Mouse (Mus musculus) limb, embryonic 13.5 days (tissue): Measurements from ENCODE around the gene Gsk3b. TPM values are rescaled to one million over a fixed set of nuclear protein-coding genes. Genes with fewer than 3 reads are reported as not detected.

Experiments used
- ATAC-seq: fragments of 200-750 bp; cut with Nextera tagmentation; 2 replicates; pipeline ENCODE4 v1.8.0; 2017; ENCODE audit warnings: low read depth, moderate number of reproducible peaks, moderate TSS enrichment; ENCODE audit not compliant: low FRiP score
- H3K27ac ChIP-seq: fragments of 300-500 bp; sonication (generic); 2 replicates; pipeline ENCODE4 v1.5.1; 2015; ENCODE audit warnings: inconsistent platforms, mild to moderate bottlenecking, moderate library complexity
- H3K27me3 ChIP-seq: fragments of 300-500 bp; sonication (generic); 2 replicates; pipeline ENCODE4 v1.6.1; 2015; ENCODE audit warnings: mild to moderate bottlenecking, inconsistent platforms
- H3K36me3 ChIP-seq: fragments of 300-500 bp; sonication (generic); 2 replicates; pipeline ENCODE4 v1.6.1; 2015; ENCODE audit warnings: inconsistent platforms, mild to moderate bottlenecking, moderate library complexity
- H3K4me1 ChIP-seq: fragments of 300-500 bp; sonication (generic); 2 replicates; pipeline ENCODE4 v1.6.1; 2015; ENCODE audit warnings: inconsistent platforms
- H3K4me2 ChIP-seq: fragments of 300-500 bp; sonication (generic); replicated peaks from 2 replicates; pipeline ENCODE4 v1.6.1; 2015; ENCODE audit warnings: inconsistent platforms, mild to moderate bottlenecking, moderate library complexity
- H3K4me3 ChIP-seq: fragments of 300-500 bp; sonication (generic); 2 replicates; pipeline ENCODE4 v1.5.1; 2015; ENCODE audit warnings: moderate library complexity, mild to moderate bottlenecking, inconsistent platforms
- H3K9ac ChIP-seq: fragments of 300-500 bp; sonication (generic); 2 replicates; pipeline ENCODE4 v1.6.1; 2015; ENCODE audit warnings: mild to moderate bottlenecking, inconsistent platforms
- H3K9me3 ChIP-seq: fragments of 300-500 bp; sonication (generic); 2 replicates; pipeline ENCODE4 v1.6.1; 2016; ENCODE audit warnings: inconsistent platforms
- WGBS: fragments of 180-500 bp; shearing (Covaris S2); methylation state at CpG from one replicate; pipeline ENCODE4 v1.1.7; 2015; 5-methylcytosine and 5-hydroxymethylcytosine counted together
- polyA plus RNA-seq: library from polyadenylated mRNA; unstranded; fragments of >200 nt; fragmentation: Nextera tagmentation; extraction: Ambion mirVana; gene quantifications from 2 replicates; pipeline ENCODE4 v1.2.1, GENCODE M21; 2015

Gsk3b gene
- polyA plus RNA-seq, 1 experiment from 2014 or later: 69.3 TPM

- Histone ChIP-seq H3K9ac (no peak overlapping the region), H3K4me3 (no peak overlapping the region), H3K27me3 (no peaks in the 10 kb centered on the region), H3K4me1 (no peaks in the 10 kb centered on the region; the same call in 1 of the 2 replicates), H3K27ac (no peak overlapping the region), H3K36me3 (no peaks in the 10 kb centered on the region), H3K9me3 (no peaks in the 10 kb centered on the region), H3K4me2 (no peak overlapping the region)
- 77% methylated on average over 4 of the region's 4 CpGs for WGBS
- no peak for ATAC-seq
Measured at GRCm38 (mm10) chr16:38255107-38255506, 166.3 kb downstream of the Gsk3b start.

- H3K36me3 ChIP-seq: no peaks in the 10 kb centered on the region
- ATAC-seq: no peak
- no peak overlapping the region for H3K4me3 ChIP-seq
- no peak overlapping the region for H3K9ac ChIP-seq
- H3K27ac ChIP-seq: no peak overlapping the region
- no peaks in the 10 kb centered on the region; the same call in 1 of the 2 replicates for H3K4me1 ChIP-seq
- H3K27me3 ChIP-seq: no peaks in the 10 kb centered on the region
- WGBS: 91% methylated on average over 9 of the region's 9 CpGs
- no peaks in the 10 kb centered on the region for H3K9me3 ChIP-seq
- no peak overlapping the region for H3K4me2 ChIP-seq
Measured at GRCm38 (mm10) chr16:38255927-38256326, 167.1 kb downstream of the Gsk3b start.

- Histone ChIP-seq H3K9me3 (no peaks in the 10 kb centered on the region), H3K27me3 (no peaks in the 10 kb centered on the region), H3K9ac (no peak overlapping the region), H3K36me3 (no peaks in the 10 kb centered on the region), H3K27ac (no peak overlapping the region), H3K4me2 (no peak overlapping the region), H3K4me1 (no peaks in the 10 kb centered on the region), H3K4me3 (no peak overlapping the region)
- 44% methylated on average over 3 of the region's 3 CpGs for WGBS
- no peak for ATAC-seq
Measured at GRCm38 (mm10) chr16:38271601-38272000, 182.8 kb downstream of the Gsk3b start.

GRCm38 (mm10) chr16:38272483-38272882, 183.7 kb downstream of the Gsk3b start:
- no peak overlapping the region for H3K27ac ChIP-seq
- ATAC-seq: no peak
- H3K9ac ChIP-seq: 0 out of 2 replicates have a peak overlapping the region, but pooled peaks have one; percentile 0
- H3K4me1 ChIP-seq: no peaks in the 10 kb centered on the region
- no peaks in the 10 kb centered on the region for H3K9me3 ChIP-seq
- no peaks in the 10 kb centered on the region for H3K27me3 ChIP-seq
- H3K36me3 ChIP-seq: no peaks in the 10 kb centered on the region
- H3K4me3 ChIP-seq: no peak overlapping the region
- WGBS: 67% methylated on average over 5 of the region's 5 CpGs
- H3K4me2 ChIP-seq: no peak overlapping the region

- no peaks in the 10 kb centered on the region for H3K27me3 ChIP-seq
- H3K36me3 ChIP-seq: no peaks in the 10 kb centered on the region
- H3K27ac ChIP-seq: no peak overlapping the region
- no peak overlapping the region for H3K4me3 ChIP-seq
- no peak overlapping the region for H3K4me2 ChIP-seq
- no peaks in the 10 kb centered on the region for H3K9me3 ChIP-seq
- WGBS: 70% methylated on average over 2 of the region's 2 CpGs
- no peak for ATAC-seq
- no peak overlapping the region for H3K9ac ChIP-seq
- no peaks in the 10 kb centered on the region for H3K4me1 ChIP-seq
Measured at GRCm38 (mm10) chr16:38274737-38275136, 185.9 kb downstream of the Gsk3b start.

GRCm38 (mm10) chr16:38279794-38280193, 191.0 kb downstream of the Gsk3b start:
- Histone ChIP-seq H3K27ac (no peak overlapping the region), H3K27me3 (no peaks in the 10 kb centered on the region), H3K9me3 (no peaks in the 10 kb centered on the region), H3K36me3 (no peaks in the 10 kb centered on the region), H3K4me1 (no peaks in the 10 kb centered on the region), H3K9ac (no peak overlapping the region), H3K4me2 (no peak overlapping the region), H3K4me3 (no peak overlapping the region)
- 95% methylated on average over 5 of the region's 5 CpGs for WGBS
- ATAC-seq: no peak

GRCm38 (mm10) chr16:38280951-38281350, 192.2 kb downstream of the Gsk3b start:
- no peaks in the 10 kb centered on the region for H3K9me3 ChIP-seq
- no peak overlapping the region for H3K27ac ChIP-seq
- WGBS: 86% methylated on average over 7 of the region's 7 CpGs
- no peak overlapping the region for H3K4me3 ChIP-seq
- H3K36me3 ChIP-seq: no peaks in the 10 kb centered on the region
- no peak overlapping the region for H3K9ac ChIP-seq
- H3K4me2 ChIP-seq: no peak overlapping the region
- ATAC-seq: no peak
- H3K4me1 ChIP-seq: no peaks in the 10 kb centered on the region
- no peaks in the 10 kb centered on the region for H3K27me3 ChIP-seq

DNA sequence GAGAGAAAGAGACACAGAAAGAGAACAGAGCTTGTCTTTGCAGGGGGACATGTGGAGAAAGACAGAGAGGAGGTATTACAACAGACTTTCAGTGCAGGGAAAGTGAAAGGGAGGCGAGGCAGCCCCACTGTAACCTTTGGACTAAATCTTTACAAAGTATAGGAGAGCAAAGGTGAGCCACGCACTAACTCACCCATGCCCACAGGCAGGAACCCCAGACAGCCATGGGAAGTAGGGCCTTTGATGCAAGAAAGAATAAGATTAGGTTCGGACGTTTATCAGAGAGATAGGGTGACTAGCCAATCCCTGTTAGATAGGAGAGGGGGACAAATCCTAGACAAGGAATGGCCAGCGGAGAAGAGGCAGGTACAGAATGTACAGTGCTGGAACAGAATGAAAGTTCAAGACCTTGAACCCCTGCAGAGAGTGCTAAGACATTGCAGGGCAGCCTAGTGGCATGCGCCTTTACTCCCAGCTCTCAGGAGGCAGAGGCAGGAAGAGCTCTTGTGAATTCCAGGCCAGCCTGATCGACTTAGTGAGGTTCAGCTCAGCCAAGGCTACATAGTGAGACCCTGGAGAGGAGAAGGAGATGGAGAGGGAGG, 193.9 kb downstream of the Gsk3b start:
- 84% methylated on average over 7 of the region's 7 CpGs for WGBS
- H3K9me3 ChIP-seq: no peaks in the 10 kb centered on the region
- no peak overlapping the region for H3K9ac ChIP-seq
- H3K4me2 ChIP-seq: no peak overlapping the region
- no peak overlapping the region for H3K4me3 ChIP-seq
- H3K36me3 ChIP-seq: no peaks in the 10 kb centered on the region
- no peaks in the 10 kb centered on the region for H3K4me1 ChIP-seq
- no peaks in the 10 kb centered on the region for H3K27me3 ChIP-seq
- no peak for ATAC-seq
- no peak overlapping the region for H3K27ac ChIP-seq

DNA sequence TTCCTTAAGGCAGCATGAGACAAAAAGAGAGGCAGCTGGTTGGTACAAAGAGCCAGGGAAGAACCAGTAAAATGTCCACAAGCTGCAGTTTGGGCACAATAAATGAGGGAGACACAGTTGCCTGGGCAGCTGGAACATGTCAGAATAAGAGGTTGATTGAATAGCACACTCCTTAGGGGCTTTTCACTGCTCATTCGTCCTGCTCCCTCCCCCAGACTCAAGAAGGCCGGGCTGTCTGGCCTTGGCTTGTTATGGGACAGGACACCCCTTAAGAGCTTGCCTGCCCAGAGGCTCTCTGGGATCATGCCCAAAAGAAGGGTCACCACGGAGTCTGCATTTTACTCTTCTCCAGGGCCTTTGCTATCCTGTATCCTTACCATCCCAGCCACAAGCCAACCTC, 194.5 kb downstream of the Gsk3b start:
- H3K27me3 ChIP-seq: no peaks in the 10 kb centered on the region
- H3K36me3 ChIP-seq: no peaks in the 10 kb centered on the region
- 22% methylated on average over 3 of the region's 3 CpGs for WGBS
- no peak overlapping the region for H3K4me2 ChIP-seq
- no peak for ATAC-seq
- H3K4me1 ChIP-seq: no peaks in the 10 kb centered on the region
- H3K9me3 ChIP-seq: no peaks in the 10 kb centered on the region
- H3K9ac ChIP-seq: no peak overlapping the region
- H3K27ac ChIP-seq: no peak overlapping the region
- H3K4me3 ChIP-seq: no peak overlapping the region

DNA sequence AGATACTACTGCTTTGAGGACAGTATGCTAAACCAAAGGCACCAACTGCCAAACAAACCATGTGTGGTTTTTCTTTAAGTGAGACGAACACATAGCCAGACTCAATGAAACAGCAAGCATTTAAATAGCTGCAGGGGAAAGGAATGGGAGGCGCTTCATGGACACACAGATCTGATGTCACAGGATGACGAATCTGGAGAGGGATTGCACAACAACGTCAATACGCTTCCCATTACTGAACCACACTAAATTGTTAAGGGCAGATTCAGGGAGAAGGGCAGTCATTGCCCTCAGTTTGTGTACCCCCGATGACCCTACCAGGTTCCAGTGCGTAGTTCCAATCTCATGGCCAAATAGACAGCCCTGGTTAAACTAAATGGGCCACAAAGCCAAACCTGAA, 197.0 kb downstream of the Gsk3b start:
- Histone ChIP-seq H3K9ac (no peak overlapping the region), H3K36me3 (no peaks in the 10 kb centered on the region), H3K4me2 (no peak overlapping the region), H3K9me3 (no peaks in the 10 kb centered on the region), H3K27me3 (no peaks in the 10 kb centered on the region), H3K4me3 (no peak overlapping the region), H3K27ac (no peak overlapping the region), H3K4me1 (peaks cover 5% of the 10 kb centered on the region; the same call in 1 of the 2 replicates)
- 87% methylated on average over 7 of the region's 7 CpGs for WGBS
- no peak for ATAC-seq

DNA sequence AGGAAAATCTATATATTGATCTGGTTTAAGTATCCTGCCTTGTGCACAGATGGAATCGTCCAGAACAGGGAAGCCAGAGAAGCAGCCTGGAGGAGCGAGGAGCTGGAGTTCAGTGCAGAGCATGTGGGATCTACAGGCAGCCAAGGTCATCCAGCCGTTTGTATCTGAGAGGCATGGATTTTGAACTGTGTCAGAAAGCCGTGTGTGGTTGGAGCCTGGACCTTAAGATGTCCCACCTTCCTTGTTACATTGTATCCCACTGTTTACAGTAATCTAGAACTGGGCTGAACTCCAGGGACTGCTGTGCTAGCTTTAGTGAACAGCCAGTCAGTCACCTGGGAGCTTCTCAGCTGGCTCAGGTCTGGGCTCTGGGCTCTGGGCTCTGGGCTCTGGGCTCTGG, 197.7 kb downstream of the Gsk3b start:
- Histone ChIP-seq H3K9ac (no peak overlapping the region), H3K27me3 (no peaks in the 10 kb centered on the region), H3K4me2 (no peak overlapping the region), H3K27ac (no peak overlapping the region), H3K4me3 (no peak overlapping the region), H3K9me3 (no peaks in the 10 kb centered on the region), H3K4me1 (peaks cover 5% of the 10 kb centered on the region; the same call in 1 of the 2 replicates), H3K36me3 (no peaks in the 10 kb centered on the region)
- ATAC-seq: no peak
- 77% methylated on average over 4 of the region's 4 CpGs for WGBS

GRCm38 (mm10) chr16:38287357-38287756, 198.6 kb downstream of the Gsk3b start:
- H3K4me3 ChIP-seq: no peak overlapping the region
- no peaks in the 10 kb centered on the region for H3K36me3 ChIP-seq
- no peak for ATAC-seq
- WGBS: 86% methylated on average over 6 of the region's 6 CpGs
- no peak overlapping the region for H3K4me2 ChIP-seq
- H3K9me3 ChIP-seq: no peaks in the 10 kb centered on the region
- no peaks in the 10 kb centered on the region for H3K27me3 ChIP-seq
- no peak overlapping the region for H3K9ac ChIP-seq
- no peak overlapping the region for H3K27ac ChIP-seq
- H3K4me1 ChIP-seq: peaks cover 5% of the 10 kb centered on the region; the same call in 1 of the 2 replicates

DNA sequence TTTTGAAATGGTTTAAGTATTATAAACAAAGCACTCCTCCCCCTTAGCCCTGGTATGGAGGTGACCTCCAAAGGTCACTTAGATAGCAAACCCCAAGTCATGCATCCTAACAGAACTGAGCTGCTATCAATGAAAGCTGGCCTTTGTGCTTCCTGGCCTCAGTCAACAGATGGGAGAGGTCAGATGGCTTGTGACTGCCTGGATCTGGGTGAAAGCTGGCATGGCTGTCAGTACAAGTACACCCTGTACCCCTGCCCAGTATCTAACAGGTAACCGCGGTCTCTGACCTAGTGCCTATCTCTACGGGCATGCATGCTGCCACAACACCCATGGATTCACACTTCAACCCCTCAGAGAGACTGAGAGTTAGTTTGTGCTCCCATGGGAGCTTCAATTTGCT, 199.0 kb downstream of the Gsk3b start:
- WGBS: 93% methylated on average over 3 of the region's 3 CpGs
- Histone ChIP-seq H3K9me3 (no peaks in the 10 kb centered on the region), H3K4me3 (no peak overlapping the region), H3K4me2 (no peak overlapping the region), H3K4me1 (peaks cover 5% of the 10 kb centered on the region; the same call in 1 of the 2 replicates), H3K27ac (no peak overlapping the region), H3K9ac (no peak overlapping the region), H3K36me3 (no peaks in the 10 kb centered on the region), H3K27me3 (no peaks in the 10 kb centered on the region)
- no peak for ATAC-seq
